Mouse (Mus musculus): ENCODE measurements at regions not wholly inside any gene's neighbourhood (a gene's known extent, or its start where the extent isn't known, plus 50 kb on each side); places are given as distances from the start of the nearest gene placed in this dataset.

DNA sequence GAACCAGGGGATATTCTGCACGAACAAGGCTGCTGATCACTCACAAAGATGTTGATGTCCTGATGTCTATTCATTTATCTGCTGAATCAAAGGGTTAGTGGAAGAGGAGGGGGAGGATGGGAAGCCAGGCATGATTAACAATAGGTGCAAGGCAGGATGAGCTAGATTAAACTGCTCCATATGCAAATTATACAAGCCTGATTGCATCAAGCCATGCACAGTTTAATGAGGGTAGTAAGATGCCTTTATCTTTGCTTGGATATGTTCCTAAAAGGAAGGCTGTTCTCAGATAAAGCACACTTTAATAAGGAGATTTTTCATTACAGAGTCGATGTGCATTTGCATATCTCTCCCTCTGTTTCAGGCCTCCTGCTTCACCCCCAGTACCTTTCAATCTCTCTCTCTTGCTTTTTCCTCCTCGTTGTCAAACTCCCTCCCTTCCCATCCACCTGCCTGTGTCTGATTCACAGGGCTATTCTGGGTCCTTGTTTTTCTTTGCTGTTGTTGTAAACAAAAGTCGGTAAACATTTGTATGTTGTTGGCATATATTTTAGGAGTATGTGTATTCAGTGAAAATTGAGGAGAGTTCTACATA lies 615.8 kb upstream of the Nox3 start:
- Histone ChIP-seq H3K9ac (ENCODE audit: low read depth, low read length) (no peak overlapping the region), H3K27ac (ENCODE audit: low read length) (no peak overlapping the region), H3K4me1 (ENCODE audit: control insufficient read depth, insufficient read depth, low read length) (no peaks in the 10 kb centered on the region), H3K36me3 (ENCODE audit: control insufficient read depth, insufficient read depth, low read length) (no peaks in the 10 kb centered on the region), H3K27me3 (replicated peaks; ENCODE audit: control insufficient read depth, insufficient read depth, low read length) (no peaks in the 10 kb centered on the region), H3K4me3 (ENCODE audit: low read length) (no peak overlapping the region), H3K9me3 (ENCODE audit: control insufficient read depth, low read length) (no peaks in the 10 kb centered on the region), H3K4me2 (ENCODE audit: low read depth, low read length) (no peak overlapping the region)
- WGBS = 52% methylated on average over 4 of the region's 4 CpGs
- ATAC-seq = no peak

DNA sequence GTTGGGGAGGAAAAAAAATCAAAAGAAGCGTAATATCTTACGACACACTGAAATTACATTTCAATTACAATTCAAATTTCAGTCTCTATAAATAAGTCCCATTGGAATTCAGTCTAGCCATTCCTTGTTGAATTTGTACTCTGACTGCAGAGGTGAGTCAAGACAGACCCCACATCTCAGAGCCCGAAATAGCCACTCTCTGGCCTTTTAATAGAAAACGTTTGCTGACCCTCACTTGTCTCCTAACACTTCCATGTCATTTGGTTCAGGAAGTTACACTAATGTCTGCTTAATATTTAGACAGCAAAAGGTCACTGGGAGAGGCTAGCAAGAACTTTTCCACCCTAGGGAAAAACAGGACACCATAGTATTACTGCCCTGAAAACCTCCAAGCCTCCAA lies 623.1 kb upstream of the Nox3 start:
- WGBS = 65% methylated on average over 4 of the region's 4 CpGs
- H3K9ac ChIP-seq (ENCODE audit: low read depth, low read length) = no peak overlapping the region
- no peak for ATAC-seq
- no peak overlapping the region for H3K4me2 ChIP-seq (ENCODE audit: low read depth, low read length)
- no peaks in the 10 kb centered on the region for H3K27me3 ChIP-seq (replicated peaks; ENCODE audit: control insufficient read depth, insufficient read depth, low read length)
- H3K27ac ChIP-seq (ENCODE audit: low read length) = no peak overlapping the region
- H3K4me3 ChIP-seq (ENCODE audit: low read length) = no peak overlapping the region
- H3K4me1 ChIP-seq (ENCODE audit: control insufficient read depth, insufficient read depth, low read length) = no peaks in the 10 kb centered on the region
- H3K36me3 ChIP-seq (ENCODE audit: control insufficient read depth, insufficient read depth, low read length) = no peaks in the 10 kb centered on the region
- no peaks in the 10 kb centered on the region for H3K9me3 ChIP-seq (ENCODE audit: control insufficient read depth, low read length)

DNA sequence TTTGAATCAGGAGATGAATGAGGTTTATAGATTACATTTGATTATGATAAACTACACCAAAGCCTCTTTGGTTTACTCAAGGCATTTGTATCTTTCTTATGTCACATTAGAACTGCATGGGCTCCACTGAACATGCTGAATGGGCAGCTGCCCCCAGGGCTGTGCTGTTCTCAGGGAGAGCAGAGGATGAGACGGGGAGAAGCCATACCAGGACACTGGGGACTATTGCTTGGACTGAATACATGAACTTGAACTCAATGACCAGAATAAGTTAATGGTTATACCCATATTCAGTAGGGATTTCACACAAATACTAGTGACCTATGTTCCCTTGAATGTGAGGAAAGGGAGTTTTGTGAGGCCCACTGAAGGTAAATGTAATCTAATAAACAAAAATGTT lies 632.7 kb upstream of the Nox3 start:
- Histone ChIP-seq H3K4me1 (ENCODE audit: control insufficient read depth, insufficient read depth, low read length) (no peaks in the 10 kb centered on the region), H3K27me3 (replicated peaks; ENCODE audit: control insufficient read depth, insufficient read depth, low read length) (no peaks in the 10 kb centered on the region), H3K4me2 (ENCODE audit: low read depth, low read length) (no peak overlapping the region), H3K27ac (ENCODE audit: low read length) (no peak overlapping the region), H3K36me3 (ENCODE audit: control insufficient read depth, insufficient read depth, low read length) (no peaks in the 10 kb centered on the region), H3K9ac (ENCODE audit: low read depth, low read length) (no peak overlapping the region), H3K9me3 (ENCODE audit: control insufficient read depth, low read length) (no peaks in the 10 kb centered on the region), H3K4me3 (ENCODE audit: low read length) (no peak overlapping the region)
- ATAC-seq = no peak
- WGBS = 80% methylated on average over 1 of the region's 1 CpGs

DNA sequence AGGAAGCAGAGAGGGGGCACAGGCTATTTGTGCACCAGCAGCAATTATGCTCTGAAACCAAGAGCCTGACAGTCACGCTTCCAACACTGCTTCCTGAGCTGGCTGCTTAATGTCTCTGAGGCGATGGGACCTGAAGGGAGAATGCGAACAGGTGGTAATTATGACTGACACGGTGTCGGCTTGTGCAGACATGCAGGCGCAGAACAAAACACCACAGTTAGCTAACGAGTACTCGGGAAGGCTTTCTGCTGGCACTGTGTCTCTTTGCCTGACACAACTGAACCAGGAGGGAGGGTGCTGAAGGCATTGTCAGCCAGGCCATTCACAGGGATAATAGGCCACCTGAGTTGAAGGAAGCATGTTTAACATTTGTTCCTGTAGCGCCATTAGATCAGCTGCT lies 635.6 kb upstream of the Nox3 start:
- no peak overlapping the region for H3K4me3 ChIP-seq (ENCODE audit: low read length)
- no peaks in the 10 kb centered on the region for H3K27me3 ChIP-seq (replicated peaks; ENCODE audit: control insufficient read depth, insufficient read depth, low read length)
- no peaks in the 10 kb centered on the region for H3K4me1 ChIP-seq (ENCODE audit: control insufficient read depth, insufficient read depth, low read length)
- no peak overlapping the region for H3K4me2 ChIP-seq (ENCODE audit: low read depth, low read length)
- 68% methylated on average over 9 of the region's 9 CpGs for WGBS
- ATAC-seq = no peak
- H3K9ac ChIP-seq (ENCODE audit: low read depth, low read length) = no peak overlapping the region
- no peaks in the 10 kb centered on the region for H3K36me3 ChIP-seq (ENCODE audit: control insufficient read depth, insufficient read depth, low read length)
- H3K27ac ChIP-seq (ENCODE audit: low read length) = no peak overlapping the region
- H3K9me3 ChIP-seq (ENCODE audit: control insufficient read depth, low read length) = no peaks in the 10 kb centered on the region

DNA sequence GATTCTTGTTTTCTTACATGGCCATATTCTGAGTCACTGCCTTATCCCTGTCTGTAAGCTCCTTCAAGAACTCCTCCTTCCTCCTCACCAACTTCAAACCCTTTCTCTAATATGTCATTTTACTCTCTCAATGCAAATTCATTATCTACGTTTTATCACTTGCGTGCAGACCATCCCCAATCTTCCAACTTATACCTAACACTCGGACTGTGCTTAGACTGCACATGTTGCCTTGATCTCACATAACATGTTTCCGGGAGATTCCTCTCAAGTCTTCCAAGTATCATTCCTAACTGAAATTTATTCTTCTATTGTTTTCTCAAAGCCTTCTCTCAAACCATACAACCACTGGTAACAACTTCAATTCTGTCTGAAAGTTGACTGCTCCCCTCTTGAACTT lies 637.0 kb upstream of the Nox3 start:
- Histone ChIP-seq H3K9me3 (ENCODE audit: control insufficient read depth, low read length) (no peaks in the 10 kb centered on the region), H3K27ac (ENCODE audit: low read length) (no peak overlapping the region), H3K4me1 (ENCODE audit: control insufficient read depth, insufficient read depth, low read length) (no peaks in the 10 kb centered on the region), H3K27me3 (replicated peaks; ENCODE audit: control insufficient read depth, insufficient read depth, low read length) (no peaks in the 10 kb centered on the region), H3K4me2 (ENCODE audit: low read depth, low read length) (no peak overlapping the region), H3K9ac (ENCODE audit: low read depth, low read length) (no peak overlapping the region), H3K4me3 (ENCODE audit: low read length) (no peak overlapping the region), H3K36me3 (ENCODE audit: control insufficient read depth, insufficient read depth, low read length) (no peaks in the 10 kb centered on the region)
- no peak for ATAC-seq
- WGBS = 93% methylated on average over 4 of the region's 4 CpGs

DNA sequence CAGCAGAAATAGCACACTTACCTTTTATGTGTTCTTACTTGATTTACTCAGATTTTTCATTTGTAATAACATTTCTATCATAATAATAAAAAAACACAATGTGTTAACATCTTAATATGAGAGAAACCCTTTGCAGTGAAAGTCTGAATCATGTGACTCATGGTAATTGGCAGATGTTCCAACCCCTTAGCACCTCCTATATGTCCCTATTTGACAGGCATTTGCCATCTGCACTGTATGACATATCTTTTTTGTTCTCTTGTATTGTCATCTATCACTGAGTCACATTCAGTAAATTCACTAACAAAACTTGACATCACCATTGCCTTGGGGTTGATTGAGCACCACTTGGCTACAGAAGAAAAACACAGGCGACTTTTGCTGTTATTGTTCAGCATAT lies 641.1 kb upstream of the Arid1b start:
- no peak for ATAC-seq
- WGBS = 44% methylated on average over 1 of the region's 1 CpGs

DNA sequence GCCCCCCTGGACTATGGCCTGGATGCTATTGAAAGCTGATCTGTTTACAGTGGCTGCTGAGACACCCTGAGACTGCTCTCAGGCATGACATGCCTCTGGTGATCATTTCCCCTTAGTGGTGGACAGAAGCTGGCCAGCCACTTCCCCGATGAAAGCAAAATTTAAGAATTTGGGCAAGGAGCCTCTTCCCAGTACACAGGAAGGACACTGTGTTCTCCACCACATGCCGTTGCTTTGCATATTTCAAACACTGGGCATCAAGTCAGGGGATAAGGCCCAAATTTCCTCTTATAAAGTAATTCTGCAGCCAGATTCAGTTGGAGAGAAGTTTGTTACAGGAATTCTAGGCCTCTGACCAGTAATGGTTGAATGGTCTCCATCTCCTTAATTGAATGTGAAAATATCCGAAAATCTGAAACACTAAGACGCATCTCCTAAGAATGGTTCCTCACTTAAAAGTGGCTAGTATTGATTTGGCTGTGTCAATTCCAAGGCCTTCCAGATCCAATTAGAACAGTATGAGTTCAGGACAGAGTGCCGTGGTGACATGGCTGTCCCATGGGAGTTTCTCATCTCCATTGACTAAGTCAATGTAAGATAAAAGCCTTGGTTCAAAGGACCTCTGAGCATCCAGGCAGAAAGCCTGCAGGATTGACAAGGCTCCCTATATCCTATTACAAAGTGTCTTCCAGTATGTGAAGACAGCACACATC lies 638.5 kb upstream of the Arid1b start:
- Histone ChIP-seq H3K4me2 (ENCODE audit: low read depth, low read length) (no peak overlapping the region), H3K36me3 (ENCODE audit: control insufficient read depth, insufficient read depth, low read length) (no peaks in the 10 kb centered on the region), H3K27me3 (replicated peaks; ENCODE audit: control insufficient read depth, insufficient read depth, low read length) (no peaks in the 10 kb centered on the region), H3K4me1 (ENCODE audit: control insufficient read depth, insufficient read depth, low read length) (no peaks in the 10 kb centered on the region), H3K9ac (ENCODE audit: low read depth, low read length) (no peak overlapping the region), H3K4me3 (ENCODE audit: low read length) (no peak overlapping the region), H3K9me3 (ENCODE audit: control insufficient read depth, low read length) (no peaks in the 10 kb centered on the region), H3K27ac (ENCODE audit: low read length) (no peak overlapping the region)
- WGBS = 87% methylated on average over 5 of the region's 5 CpGs
- no peak for ATAC-seq

More for the DNA sequence above, 641.1 kb upstream of the Arid1b start:
- Histone ChIP-seq H3K9me3 (ENCODE audit: control insufficient read depth, low read length) (no peaks in the 10 kb centered on the region), H3K36me3 (ENCODE audit: control insufficient read depth, insufficient read depth, low read length) (no peaks in the 10 kb centered on the region), H3K9ac (ENCODE audit: low read depth, low read length) (no peak overlapping the region), H3K4me3 (ENCODE audit: low read length) (no peak overlapping the region), H3K27ac (ENCODE audit: low read length) (no peak overlapping the region), H3K27me3 (replicated peaks; ENCODE audit: control insufficient read depth, insufficient read depth, low read length) (no peaks in the 10 kb centered on the region), H3K4me1 (ENCODE audit: control insufficient read depth, insufficient read depth, low read length) (no peaks in the 10 kb centered on the region), H3K4me2 (ENCODE audit: low read depth, low read length) (no peak overlapping the region)

DNA sequence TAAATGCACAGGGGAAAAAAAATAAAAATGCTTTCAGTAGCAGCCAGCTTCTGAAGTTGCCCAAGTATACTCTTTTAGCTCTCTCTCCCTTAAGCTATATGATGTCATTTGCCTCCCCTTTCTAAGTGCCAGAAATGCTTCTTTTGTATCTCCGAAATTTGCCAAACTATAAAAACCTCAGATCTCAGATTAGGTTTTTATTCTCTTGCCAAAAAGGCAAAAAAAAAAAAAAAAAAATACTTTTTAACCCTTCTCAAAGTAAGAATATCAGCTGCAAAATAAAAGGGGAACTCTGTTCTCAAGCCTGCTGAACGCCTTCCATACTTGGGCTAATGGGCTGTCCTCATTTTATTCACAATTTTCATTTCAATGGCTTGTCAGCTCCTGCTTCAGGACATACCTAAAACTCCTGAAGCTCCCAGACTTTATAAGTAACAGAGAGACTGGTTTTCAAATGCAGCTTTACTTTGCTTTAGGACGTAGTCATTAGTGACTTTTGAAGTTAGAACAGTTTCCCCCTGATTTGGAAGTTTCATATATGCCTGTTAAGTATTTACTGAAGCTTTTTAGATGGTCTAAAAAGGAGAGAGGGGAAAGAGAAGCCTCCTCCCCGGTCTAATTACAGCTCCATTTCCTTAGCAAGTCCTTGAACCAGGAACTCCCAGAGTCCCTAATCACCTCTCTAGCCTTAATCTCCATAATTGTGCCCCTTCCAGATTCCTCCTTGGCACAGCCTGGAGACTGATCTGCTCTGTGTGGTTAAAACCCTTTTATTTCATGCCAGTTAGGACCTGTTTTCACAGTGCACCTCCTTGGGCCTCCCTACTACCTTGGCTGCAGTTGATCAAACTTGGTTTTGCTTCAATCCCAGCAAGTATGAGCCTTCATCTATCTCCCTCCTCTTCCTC lies 633.5 kb upstream of the Arid1b start:
- Histone ChIP-seq H3K27ac (ENCODE audit: low read length) (no peak overlapping the region), H3K9ac (ENCODE audit: low read depth, low read length) (no peak overlapping the region), H3K4me3 (ENCODE audit: low read length) (no peak overlapping the region), H3K36me3 (ENCODE audit: control insufficient read depth, insufficient read depth, low read length) (no peaks in the 10 kb centered on the region), H3K9me3 (ENCODE audit: control insufficient read depth, low read length) (no peaks in the 10 kb centered on the region), H3K4me1 (ENCODE audit: control insufficient read depth, insufficient read depth, low read length) (no peaks in the 10 kb centered on the region), H3K4me2 (ENCODE audit: low read depth, low read length) (no peak overlapping the region), H3K27me3 (replicated peaks; ENCODE audit: control insufficient read depth, insufficient read depth, low read length) (no peaks in the 10 kb centered on the region)
- WGBS = 70% methylated on average over 4 of the region's 4 CpGs
- no peak for ATAC-seq

DNA sequence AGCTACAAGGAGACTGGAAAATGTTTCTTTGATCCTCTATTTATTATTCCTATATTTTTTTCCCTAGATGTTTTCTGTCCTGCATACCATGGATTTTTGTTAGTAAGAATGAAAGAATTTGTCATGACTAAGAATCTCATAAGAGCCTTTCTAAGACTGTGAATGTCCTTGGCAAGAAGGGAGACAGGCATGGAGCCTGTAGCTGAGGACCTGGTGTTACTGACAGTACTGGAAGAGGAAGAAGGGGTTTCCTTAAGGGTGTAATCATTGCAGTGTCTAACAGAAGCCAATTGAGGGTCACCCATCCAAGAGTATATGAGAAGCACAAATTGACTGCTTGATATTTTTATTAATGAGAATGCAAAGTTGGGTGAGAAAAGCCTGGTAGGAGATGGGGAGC lies 628.3 kb upstream of the Arid1b start:
- Histone ChIP-seq H3K27me3 (replicated peaks; ENCODE audit: control insufficient read depth, insufficient read depth, low read length) (no peaks in the 10 kb centered on the region), H3K36me3 (ENCODE audit: control insufficient read depth, insufficient read depth, low read length) (no peaks in the 10 kb centered on the region), H3K4me1 (ENCODE audit: control insufficient read depth, insufficient read depth, low read length) (no peaks in the 10 kb centered on the region), H3K9ac (ENCODE audit: low read depth, low read length) (no peak overlapping the region), H3K27ac (ENCODE audit: low read length) (no peak overlapping the region), H3K4me2 (ENCODE audit: low read depth, low read length) (no peak overlapping the region), H3K4me3 (ENCODE audit: low read length) (no peak overlapping the region), H3K9me3 (ENCODE audit: control insufficient read depth, low read length) (no peaks in the 10 kb centered on the region)
- no peak for ATAC-seq

Measured in intestine, embryonic 16.5 days (tissue).